Mouse (Mus musculus): Measurements from ENCODE around the gene Dusp10. TPM values are rescaled to one million over a fixed set of nuclear protein-coding genes. Genes with fewer than 3 reads are reported as not detected.

Dusp10 gene
- polyA plus RNA-seq, 1 experiment from 2014 or later: 4.9 TPM

DNA sequence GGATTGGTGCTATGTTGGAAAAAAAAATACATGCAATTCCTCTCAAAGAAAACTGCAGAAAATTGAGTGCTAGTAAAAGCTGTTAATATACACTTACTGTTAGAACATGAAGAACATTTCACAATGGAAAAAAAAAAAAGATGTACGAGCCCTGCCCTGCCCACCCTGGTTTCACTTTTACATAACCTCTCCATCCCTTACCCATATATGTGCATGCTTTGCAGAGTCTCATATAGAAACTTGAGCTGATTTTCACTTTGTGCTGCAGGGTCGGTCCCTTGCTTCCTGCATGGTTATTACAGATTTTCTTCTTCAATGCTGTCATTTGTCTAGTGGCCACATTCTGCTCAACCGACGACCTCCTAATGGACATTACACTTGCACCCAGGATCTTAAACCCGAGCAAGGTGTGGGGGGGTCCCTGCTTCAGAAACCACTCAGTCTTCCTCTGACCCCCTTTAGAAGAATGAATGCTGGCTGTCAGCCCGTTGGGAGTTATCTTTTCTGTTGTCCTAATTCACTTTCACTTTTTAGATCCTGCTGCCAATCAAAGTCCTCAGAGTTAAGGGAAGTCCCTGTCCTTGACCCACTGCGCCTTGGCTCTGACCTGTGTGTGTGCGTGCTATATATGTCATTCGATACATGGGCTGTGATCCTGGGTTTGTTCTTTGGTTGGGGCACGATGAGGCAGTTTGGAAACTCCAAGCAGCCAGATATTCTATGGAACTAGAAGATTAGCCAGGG, 35.7 kb downstream of the Dusp10 start:
- 87% methylated on average over 10 of the region's 10 CpGs for WGBS
- no peak overlapping the region for H3K4me3 ChIP-seq
- H3K27ac ChIP-seq: no peak overlapping the region
- no peak overlapping the region for H3K9ac ChIP-seq
- no peaks in the 10 kb centered on the region for H3K27me3 ChIP-seq (replicated peaks)
- H3K4me1 ChIP-seq: 0 out of 2 replicates have a peak, but pooled peaks cover 4% of the 10 kb centered on the region
- no peak overlapping the region for H3K4me2 ChIP-seq
- no peaks in the 10 kb centered on the region for H3K9me3 ChIP-seq
- ATAC-seq (replicated peaks): no peak
- H3K36me3 ChIP-seq (replicated peaks): no peaks in the 10 kb centered on the region

DNA sequence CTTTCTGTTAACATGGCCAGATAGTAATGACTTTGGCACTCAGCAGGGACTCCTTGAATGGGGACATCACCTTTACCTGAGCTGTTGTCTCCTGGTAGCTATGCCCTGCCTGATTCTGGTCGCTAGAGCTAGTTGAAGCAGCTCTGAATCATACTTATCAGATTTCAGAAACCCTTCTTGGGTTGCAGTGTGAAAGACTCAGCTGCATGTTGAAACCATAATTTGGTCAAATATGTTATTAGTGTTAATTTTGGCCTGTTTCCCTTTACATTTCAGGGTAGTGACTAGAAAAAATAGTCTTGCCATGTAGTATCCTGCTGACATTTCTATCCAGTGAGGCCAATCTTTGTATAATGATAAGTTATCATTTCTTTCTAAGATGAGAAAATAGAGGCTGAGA, 38.2 kb downstream of the Dusp10 start:
- H3K27me3 ChIP-seq (replicated peaks): no peaks in the 10 kb centered on the region
- no peak overlapping the region for H3K4me2 ChIP-seq
- no peaks in the 10 kb centered on the region for H3K9me3 ChIP-seq
- H3K36me3 ChIP-seq (replicated peaks): no peaks in the 10 kb centered on the region
- H3K4me1 ChIP-seq: 0 out of 2 replicates have a peak, but pooled peaks cover 4% of the 10 kb centered on the region
- 78% methylated on average over 1 of the region's 1 CpGs for WGBS
- H3K4me3 ChIP-seq: no peak overlapping the region
- H3K9ac ChIP-seq: no peak overlapping the region
- ATAC-seq (replicated peaks): no peak
- no peak overlapping the region for H3K27ac ChIP-seq

DNA sequence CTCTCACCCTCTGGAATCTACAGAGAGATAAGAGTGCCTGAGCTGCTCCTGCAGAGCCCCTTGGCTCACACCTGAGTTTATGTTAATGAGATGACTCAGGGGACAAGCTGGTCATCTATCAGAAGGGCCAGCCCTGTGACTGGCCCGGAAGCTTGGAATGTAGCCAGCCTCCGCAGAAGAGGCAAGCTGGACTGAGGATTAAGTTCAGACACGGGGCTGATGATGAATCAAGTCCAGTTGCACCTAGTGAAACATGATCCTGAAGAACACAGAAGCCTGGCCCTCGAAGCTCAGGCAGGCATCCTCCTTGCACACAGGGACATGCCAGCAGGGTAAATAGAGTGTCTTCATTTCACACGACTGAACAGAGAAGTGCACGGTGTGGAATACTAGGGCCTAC, 38.7 kb downstream of the Dusp10 start:
- Histone ChIP-seq H3K9me3 (no peaks in the 10 kb centered on the region), H3K4me1 (0 out of 2 replicates have a peak, but pooled peaks cover 4% of the 10 kb centered on the region), H3K4me3 (no peak overlapping the region), H3K4me2 (no peak overlapping the region), H3K27me3 (replicated peaks) (no peaks in the 10 kb centered on the region), H3K27ac (no peak overlapping the region), H3K9ac (no peak overlapping the region), H3K36me3 (replicated peaks) (no peaks in the 10 kb centered on the region)
- no peak for ATAC-seq (replicated peaks)
- 32% methylated on average over 6 of the region's 6 CpGs for WGBS

GRCm38 (mm10) chr1:184052331-184052730, 39.2 kb downstream of the Dusp10 start:
- Histone ChIP-seq H3K27ac (no peak overlapping the region), H3K4me2 (no peak overlapping the region), H3K4me1 (0 out of 2 replicates have a peak, but pooled peaks cover 4% of the 10 kb centered on the region), H3K9me3 (no peaks in the 10 kb centered on the region), H3K36me3 (replicated peaks) (no peaks in the 10 kb centered on the region), H3K9ac (no peak overlapping the region), H3K27me3 (replicated peaks) (no peaks in the 10 kb centered on the region), H3K4me3 (no peak overlapping the region)
- WGBS: 75% methylated on average over 4 of the region's 4 CpGs
- ATAC-seq (replicated peaks): no peak

DNA sequence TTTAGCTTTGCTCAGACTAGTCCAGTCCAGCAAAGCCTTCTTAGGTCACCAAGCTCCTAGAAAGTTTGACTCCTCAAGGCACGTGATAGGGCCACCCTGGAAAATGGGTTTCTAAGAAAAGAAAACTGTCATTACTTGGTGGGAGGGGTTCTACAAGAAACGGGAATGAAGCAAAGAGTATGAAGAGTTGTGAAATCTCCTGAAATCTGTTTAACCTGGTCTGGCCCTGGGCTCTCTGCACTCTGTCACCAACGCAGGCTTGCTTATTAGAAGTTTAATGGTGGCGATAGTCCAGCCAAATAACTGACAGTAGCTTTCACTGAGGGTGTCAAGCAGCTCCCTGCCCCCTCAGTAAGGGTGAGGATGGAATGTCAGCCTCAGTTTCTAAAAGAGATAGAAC, 40.0 kb downstream of the Dusp10 start:
- Histone ChIP-seq H3K4me1 (0 out of 2 replicates have a peak, but pooled peaks cover 4% of the 10 kb centered on the region), H3K4me2 (no peak overlapping the region), H3K27ac (no peak overlapping the region), H3K36me3 (replicated peaks) (no peaks in the 10 kb centered on the region), H3K4me3 (no peak overlapping the region), H3K27me3 (replicated peaks) (no peaks in the 10 kb centered on the region), H3K9me3 (no peaks in the 10 kb centered on the region), H3K9ac (no peak overlapping the region)
- no peak for ATAC-seq (replicated peaks)
- WGBS: 89% methylated on average over 4 of the region's 4 CpGs

GRCm38 (mm10) chr1:184053711-184054110, 40.6 kb downstream of the Dusp10 start:
- Histone ChIP-seq H3K4me1 (0 out of 2 replicates have a peak, but pooled peaks cover 4% of the 10 kb centered on the region), H3K9me3 (no peaks in the 10 kb centered on the region), H3K4me2 (no peak overlapping the region), H3K36me3 (replicated peaks) (no peaks in the 10 kb centered on the region), H3K4me3 (no peak overlapping the region), H3K27me3 (replicated peaks) (no peaks in the 10 kb centered on the region), H3K9ac (no peak overlapping the region), H3K27ac (no peak overlapping the region)
- no peak for ATAC-seq (replicated peaks)
- WGBS: 94% methylated on average over 4 of the region's 4 CpGs

- H3K9ac ChIP-seq: no peak overlapping the region
- no peak overlapping the region for H3K4me3 ChIP-seq
- H3K9me3 ChIP-seq: no peaks in the 10 kb centered on the region
- ATAC-seq (replicated peaks): no peak
- H3K4me1 ChIP-seq: 0 out of 2 replicates have a peak, but pooled peaks cover 4% of the 10 kb centered on the region
- no peak overlapping the region for H3K4me2 ChIP-seq
- no peak overlapping the region for H3K27ac ChIP-seq
- 84% methylated on average over 2 of the region's 2 CpGs for WGBS
- no peaks in the 10 kb centered on the region for H3K27me3 ChIP-seq (replicated peaks)
- H3K36me3 ChIP-seq (replicated peaks): no peaks in the 10 kb centered on the region
These were observed 41.1 kb downstream of the Dusp10 start for GRCm38 (mm10) chr1:184054176-184054575.

DNA sequence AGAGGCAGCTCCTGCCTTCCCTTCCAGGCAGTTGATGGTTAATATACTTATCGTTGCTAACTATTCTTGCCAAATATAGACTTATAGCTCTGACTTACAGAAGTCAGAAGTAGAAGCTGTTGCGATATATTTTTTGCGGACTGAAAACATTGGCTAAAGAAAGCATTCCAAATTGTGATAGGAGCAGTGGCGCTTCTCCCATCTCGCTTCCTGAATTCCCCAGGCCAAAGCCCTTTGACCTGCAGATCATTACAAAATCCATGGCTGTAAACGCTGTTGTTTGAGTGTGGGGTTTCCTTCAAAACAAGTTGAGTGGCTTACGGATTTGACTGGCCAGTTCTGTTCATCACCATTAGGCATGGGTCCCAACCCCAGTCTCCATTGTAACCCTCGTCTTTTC, 45.1 kb downstream of the Dusp10 start:
- Histone ChIP-seq H3K36me3 (replicated peaks) (no peaks in the 10 kb centered on the region), H3K27me3 (replicated peaks) (no peaks in the 10 kb centered on the region), H3K4me1 (no peaks in the 10 kb centered on the region), H3K9ac (no peak overlapping the region), H3K4me2 (no peak overlapping the region), H3K27ac (no peak overlapping the region), H3K9me3 (no peaks in the 10 kb centered on the region), H3K4me3 (no peak overlapping the region)
- 88% methylated on average over 8 of the region's 8 CpGs for WGBS
- ATAC-seq (replicated peaks): no peak

GRCm38 (mm10) chr1:184059814-184060213, 46.7 kb downstream of the Dusp10 start:
- Histone ChIP-seq H3K4me1 (no peaks in the 10 kb centered on the region), H3K4me3 (no peak overlapping the region), H3K27me3 (replicated peaks) (no peaks in the 10 kb centered on the region), H3K36me3 (replicated peaks) (no peaks in the 10 kb centered on the region), H3K9me3 (no peaks in the 10 kb centered on the region), H3K4me2 (no peak overlapping the region), H3K9ac (no peak overlapping the region), H3K27ac (no peak overlapping the region)
- whole genome bisulfite sequencing: 93% methylated on average over 3 of the region's 3 CpGs
- ATAC-seq (replicated peaks): no peak

DNA sequence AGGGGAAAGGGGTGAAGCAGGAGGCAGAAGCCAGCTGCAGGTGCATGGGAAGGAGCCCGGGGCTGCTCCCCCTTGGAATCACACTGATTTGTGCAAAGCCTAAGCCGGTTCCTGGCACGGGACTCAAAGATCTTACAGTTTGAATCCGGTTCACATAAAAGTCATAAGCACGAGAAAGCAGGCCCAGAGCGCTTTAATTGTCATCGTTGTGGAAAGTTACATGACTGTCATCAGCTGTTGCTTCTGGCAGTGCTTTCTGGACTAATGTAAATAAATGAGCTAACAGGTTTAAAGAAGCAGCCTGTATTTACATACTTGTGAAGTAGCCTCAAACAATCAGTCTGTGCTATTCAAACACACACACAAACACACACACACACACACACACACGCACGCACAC, 47.3 kb downstream of the Dusp10 start:
- Histone ChIP-seq H3K9me3 (no peaks in the 10 kb centered on the region), H3K27me3 (replicated peaks) (no peaks in the 10 kb centered on the region), H3K4me3 (no peak overlapping the region), H3K9ac (no peak overlapping the region), H3K36me3 (replicated peaks) (no peaks in the 10 kb centered on the region), H3K4me2 (no peak overlapping the region), H3K4me1 (no peaks in the 10 kb centered on the region), H3K27ac (no peak overlapping the region)
- WGBS: 69% methylated on average over 9 of the region's 9 CpGs
- no peak for ATAC-seq (replicated peaks)

DNA sequence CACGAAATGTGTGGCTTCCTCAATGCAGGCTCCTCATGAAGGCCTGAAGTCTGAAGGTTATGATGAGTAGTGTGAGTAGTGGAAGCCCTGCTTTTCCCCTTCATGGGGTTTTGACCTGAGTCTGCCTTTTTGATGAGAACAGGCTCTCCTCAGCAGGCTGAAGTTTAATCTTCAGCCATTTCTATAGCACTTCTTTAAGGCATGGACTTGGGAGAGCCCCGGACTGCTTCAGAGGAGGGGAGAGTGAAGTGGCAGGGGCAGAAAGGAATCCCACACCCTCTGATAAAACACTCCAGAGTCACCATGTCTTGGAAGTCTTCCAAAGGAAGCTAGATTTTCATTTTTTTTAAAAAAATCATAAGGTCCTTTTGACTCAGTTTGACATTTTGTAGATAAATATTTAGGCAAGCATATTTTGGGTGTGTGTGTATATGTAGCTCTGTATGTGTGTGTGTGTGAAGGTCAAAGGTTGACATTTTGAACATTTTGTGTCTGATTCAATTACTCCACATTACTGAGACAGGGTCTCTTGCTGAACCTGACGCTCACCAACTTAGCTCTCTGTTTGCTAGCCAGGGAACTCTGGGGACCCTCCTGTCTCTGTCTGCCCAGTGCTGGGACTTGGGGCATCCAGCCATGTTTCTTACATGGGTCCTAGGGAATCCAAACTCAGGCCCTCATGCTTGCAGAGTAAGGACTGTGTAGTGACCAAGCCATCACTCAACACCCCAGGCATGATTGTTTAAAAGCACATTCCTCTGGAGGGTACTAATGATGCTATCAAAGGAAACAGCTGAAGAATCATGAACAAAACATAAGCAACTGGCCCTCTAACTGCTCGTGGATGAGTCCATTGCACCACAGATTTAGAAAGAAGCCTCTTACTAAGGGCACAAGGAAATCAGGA, 48.0 kb downstream of the Dusp10 start:
- ATAC-seq (replicated peaks): no peak
- WGBS: 70% methylated on average over 4 of the region's 4 CpGs
- H3K9ac ChIP-seq: no peak overlapping the region
- peaks cover 3% of the 10 kb centered on the region for H3K4me1 ChIP-seq
- no peaks in the 10 kb centered on the region for H3K27me3 ChIP-seq (replicated peaks)
- no peak overlapping the region for H3K4me3 ChIP-seq
- H3K36me3 ChIP-seq (replicated peaks): no peaks in the 10 kb centered on the region
- H3K27ac ChIP-seq: no peak overlapping the region
- H3K4me2 ChIP-seq: no peak overlapping the region
- no peaks in the 10 kb centered on the region for H3K9me3 ChIP-seq

GRCm38 (mm10) chr1:184061901-184062300, 48.8 kb downstream of the Dusp10 start:
- H3K4me3 ChIP-seq: no peak overlapping the region
- no peaks in the 10 kb centered on the region for H3K27me3 ChIP-seq (replicated peaks)
- H3K4me2 ChIP-seq: no peak overlapping the region
- H3K4me1 ChIP-seq: peaks cover 9% of the 10 kb centered on the region
- ATAC-seq (replicated peaks): no peak
- H3K9ac ChIP-seq: no peak overlapping the region
- H3K36me3 ChIP-seq (replicated peaks): no peaks in the 10 kb centered on the region
- H3K9me3 ChIP-seq: no peaks in the 10 kb centered on the region
- WGBS: 78% methylated on average over 1 of the region's 1 CpGs
- no peak overlapping the region for H3K27ac ChIP-seq
